In genomic region chr3:133163174-133163573, GRCm38 (mm10) we compare ENCODE assay signal across 14 mouse cellular contexts.
DNase-seq lines count a peak whose midpoint lies in the region; ATAC-seq and TF ChIP-seq lines count a peak whose summit lies in the region.
"Had no signal": no experiment of that assay in that cellular context is flagged by ENCODE, and none has a peak within 500 bp of the region (broad histone marks: within the 10 kb centered on the region; RNA-seq: fewer than 3 reads in every experiment).

No protein-coding gene starts in this region.

- no peak overlapping the region for H3K4me2 ChIP-seq in midbrain, embryonic 11.5 days
- H3K4me2 ChIP-seq in hindbrain, embryonic 13.5 days = no peak overlapping the region
- no peak overlapping the region for H3K4me2 ChIP-seq in neural tube, embryonic 14.5 days (ENCODE audit: low read depth, low read length)
- no peak overlapping the region for H3K4me2 ChIP-seq in stomach, postnatal 0 days (replicated peaks; ENCODE audit: low read depth)
- H3K4me2 ChIP-seq: heart, embryonic 13.5 days had no signal

- no peaks in the 10 kb centered on the region for H3K36me3 ChIP-seq in midbrain, embryonic 11.5 days (ENCODE audit: control insufficient read depth, insufficient read depth, low read length)
- H3K36me3 ChIP-seq in midbrain, embryonic 10.5 days = no peaks in the 10 kb centered on the region
- H3K36me3 ChIP-seq in hindbrain, embryonic 13.5 days = no peaks in the 10 kb centered on the region
- no peaks in the 10 kb centered on the region for H3K36me3 ChIP-seq in neural tube, embryonic 14.5 days (ENCODE audit: control insufficient read depth, insufficient read depth, low read length)
- no peaks in the 10 kb centered on the region for H3K36me3 ChIP-seq in stomach, postnatal 0 days (ENCODE audit: control insufficient read depth, insufficient read depth, low read length)
- H3K36me3 ChIP-seq: heart, embryonic 13.5 days had no signal

- TF ChIP-seq CTCF in stomach, postnatal 0 days (IDR thresholded peaks at IDR 0.05; ENCODE audit: low read depth) = no peak

- H3K27ac ChIP-seq in midbrain, embryonic 11.5 days (ENCODE audit: low read depth, low read length) = no peak overlapping the region
- no peak overlapping the region for H3K27ac ChIP-seq in midbrain, embryonic 10.5 days (replicated peaks)
- no peak overlapping the region; the same call in 1 of the 2 replicates for H3K27ac ChIP-seq in hindbrain, embryonic 13.5 days
- no peak overlapping the region for H3K27ac ChIP-seq in neural tube, embryonic 14.5 days (ENCODE audit: low read depth, low read length)
- H3K27ac ChIP-seq in stomach, postnatal 0 days (replicated peaks) = no peak overlapping the region
- H3K27ac ChIP-seq: heart, embryonic 13.5 days had no signal

- H3K4me1 ChIP-seq in midbrain, embryonic 11.5 days (ENCODE audit: control insufficient read depth, insufficient read depth, low read length) = no peaks in the 10 kb centered on the region
- peaks cover 7% of the 10 kb centered on the region; the same call in 1 of the 2 replicates for H3K4me1 ChIP-seq in midbrain, embryonic 10.5 days
- H3K4me1 ChIP-seq in hindbrain, embryonic 13.5 days (replicated peaks) = peaks cover 11% of the 10 kb centered on the region
- peaks cover 4% of the 10 kb centered on the region; the same call in 1 of the 2 replicates for H3K4me1 ChIP-seq in neural tube, embryonic 14.5 days (ENCODE audit: control insufficient read depth, insufficient read depth, low read length)
- 0 out of 2 replicates have a peak, but pooled peaks cover 3% of the 10 kb centered on the region for H3K4me1 ChIP-seq in stomach, postnatal 0 days (replicated peaks; ENCODE audit: control insufficient read depth, insufficient read depth)
- H3K4me1 ChIP-seq: heart, embryonic 13.5 days had no signal

- peak; percentile 55 to 68 for DNase-seq in cerebellum, postnatal 10 days
- DNase-seq in midbrain, embryonic 11.5 days (ENCODE audit: low spot score, missing footprints) = no peak
- no peak for DNase-seq in midbrain, embryonic 10.5 days (ENCODE audit: low spot score)
- DNase-seq in kidney, postnatal 36 days = no peak
- DNase-seq in stomach, postnatal 0 days (ENCODE audit: low spot score) = no peak
- DNase-seq: adrenal gland, postnatal 25 days; cerebellum, postnatal 25 days; lung, postnatal 14 days; spleen, adult 18-20 months had no signal

- H3K4me3 ChIP-seq in midbrain, embryonic 11.5 days (ENCODE audit: low read depth, low read length) = no peak overlapping the region
- H3K4me3 ChIP-seq in midbrain, embryonic 10.5 days = no peak overlapping the region
- H3K4me3 ChIP-seq in hindbrain, embryonic 13.5 days = no peak overlapping the region
- no peak overlapping the region for H3K4me3 ChIP-seq in neural tube, embryonic 14.5 days (ENCODE audit: low read depth, low read length)
- H3K4me3 ChIP-seq in stomach, postnatal 0 days (ENCODE audit: low read depth, low read length) = no peak overlapping the region
- H3K4me3 ChIP-seq: heart, embryonic 13.5 days had no signal

- H3K9me3 ChIP-seq in midbrain, embryonic 11.5 days (ENCODE audit: control insufficient read depth, low read length) = no peaks in the 10 kb centered on the region
- no peaks in the 10 kb centered on the region for H3K9me3 ChIP-seq in midbrain, embryonic 10.5 days (replicated peaks)
- no peaks in the 10 kb centered on the region for H3K9me3 ChIP-seq in hindbrain, embryonic 13.5 days
- H3K9me3 ChIP-seq in neural tube, embryonic 14.5 days (ENCODE audit: control insufficient read depth, low read length) = no peaks in the 10 kb centered on the region
- H3K9me3 ChIP-seq in stomach, postnatal 0 days (ENCODE audit: control insufficient read depth, low read length) = no peaks in the 10 kb centered on the region
- H3K9me3 ChIP-seq: heart, embryonic 13.5 days had no signal

- H3K27me3 ChIP-seq in midbrain, embryonic 11.5 days (ENCODE audit: control insufficient read depth, insufficient read depth, low read length) = no peaks in the 10 kb centered on the region
- no peaks in the 10 kb centered on the region for H3K27me3 ChIP-seq in midbrain, embryonic 10.5 days (ENCODE audit: low read depth, poor library complexity, severe bottlenecking)
- no peaks in the 10 kb centered on the region for H3K27me3 ChIP-seq in hindbrain, embryonic 13.5 days
- H3K27me3 ChIP-seq in neural tube, embryonic 14.5 days (ENCODE audit: control insufficient read depth, insufficient read depth, low read length) = no peaks in the 10 kb centered on the region
- no peaks in the 10 kb centered on the region for H3K27me3 ChIP-seq in stomach, postnatal 0 days (ENCODE audit: control insufficient read depth, insufficient read depth, low read length)
- H3K27me3 ChIP-seq: heart, embryonic 13.5 days had no signal

- WGBS in midbrain, embryonic 11.5 days = 64% methylated on average over 7 of the region's 7 CpGs
- 73% methylated on average over 7 of the region's 7 CpGs for WGBS in midbrain, embryonic 10.5 days
- WGBS in hindbrain, embryonic 13.5 days = 44% methylated on average over 7 of the region's 7 CpGs
- WGBS in neural tube, embryonic 14.5 days = 36% methylated on average over 7 of the region's 7 CpGs
- WGBS in stomach, postnatal 0 days = 68% methylated on average over 7 of the region's 7 CpGs

- no peak for TF ChIP-seq EP300 in stomach, postnatal 0 days (optimal IDR thresholded peaks at IDR 0.05)

- no peak for ATAC-seq in cerebellum, adult (ENCODE audit: insufficient number of reproducible peaks, low FRiP score, low TSS enrichment)
- peak; percentile 73 for ATAC-seq in midbrain, embryonic 11.5 days (ENCODE audit: low FRiP score)
- ATAC-seq in hindbrain, embryonic 13.5 days (ENCODE audit: low FRiP score) = peak; percentile 75
- ATAC-seq in neural tube, embryonic 14.5 days (ENCODE audit: low read depth) = peak; percentile 80
- ATAC-seq in stomach, postnatal 0 days (ENCODE audit: low FRiP score, low TSS enrichment) = no peak
- ATAC-seq: intestine, embryonic 16.5 days had no signal

- H3K9ac ChIP-seq in midbrain, embryonic 11.5 days (ENCODE audit: low read length) = no peak overlapping the region
- H3K9ac ChIP-seq in hindbrain, embryonic 13.5 days = no peak overlapping the region
- no peak overlapping the region for H3K9ac ChIP-seq in neural tube, embryonic 14.5 days (replicated peaks; ENCODE audit: low read depth, low read length)
- H3K9ac ChIP-seq in stomach, postnatal 0 days (ENCODE audit: low read length) = no peak overlapping the region
- H3K9ac ChIP-seq: heart, embryonic 13.5 days had no signal

Comparison
In these comparisons a context has a peak if more than half of its experiments do, and no peak if none do; other contexts are left out.
1. DNase-seq: peak in cerebellum, postnatal 10 days (2 of 2); none in midbrain, embryonic 11.5 days (single experiment), midbrain, embryonic 10.5 days (single experiment), kidney, postnatal 36 days (0 of 2) and stomach, postnatal 0 days (single experiment).
2. ATAC-seq: peak in midbrain, embryonic 11.5 days (single experiment), hindbrain, embryonic 13.5 days (single experiment) and neural tube, embryonic 14.5 days (single experiment); none in cerebellum, adult (single experiment) and stomach, postnatal 0 days (single experiment).